Mouse (Mus musculus): ENCODE results near the gene Cdk6. TPM values are rescaled to one million over a fixed set of nuclear protein-coding genes. Genes with fewer than 3 reads are reported as not detected.
"Not testable (repeated sequence)": the region's sequence is repeated elsewhere in the genome, so short reads cannot be mapped to it uniquely, and the experiment has no call there.

Gene Cdk6
- polyA plus RNA-seq, 1 experiment, result 30.9 TPM

DNA sequence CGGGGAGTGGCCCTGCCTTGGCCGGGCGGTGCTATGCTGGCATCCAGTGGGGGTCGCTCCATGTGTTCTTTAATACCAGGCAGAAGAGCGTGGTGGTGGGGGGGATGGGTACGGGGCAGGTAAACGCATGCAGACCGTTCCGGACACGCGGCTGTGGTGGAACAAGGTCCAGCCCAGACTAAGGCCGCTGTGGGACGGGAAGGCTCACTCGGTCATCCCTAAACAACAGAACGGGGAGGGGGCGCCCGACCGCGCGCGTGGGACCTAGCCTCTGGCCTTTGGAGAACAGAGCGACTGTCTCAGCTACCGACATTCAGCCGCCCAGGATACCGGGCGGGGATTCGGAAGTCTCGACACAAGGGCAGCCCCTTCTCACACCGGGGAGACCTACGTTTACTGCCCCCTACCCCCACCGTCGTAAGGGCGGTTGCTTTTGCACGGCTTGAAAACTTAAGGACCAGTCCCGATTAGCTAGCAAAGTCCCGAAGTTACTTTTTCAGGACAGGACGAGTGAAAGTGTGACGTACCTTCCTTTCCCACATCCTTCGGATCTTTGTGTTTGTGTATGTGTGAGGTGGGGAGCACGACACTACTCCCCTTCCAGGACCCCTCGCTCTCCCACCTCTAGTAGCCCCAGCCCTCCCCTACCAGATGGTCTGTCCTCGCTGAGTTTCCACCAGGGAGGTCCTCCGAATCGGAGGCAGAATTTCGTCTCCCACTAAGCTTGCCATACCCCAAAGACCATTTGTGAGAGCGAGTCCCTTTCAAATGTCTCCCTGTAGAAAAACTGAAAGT is 1.7 kb downstream of the Cdk6 start:
- Histone ChIP-seq H3K36me3 (ENCODE audit: control insufficient read depth, insufficient read depth) (peaks cover 25% of the 10 kb centered on the region), H3K27me3 (ENCODE audit: control insufficient read depth, insufficient read depth, insufficient read length) (no peaks in the 10 kb centered on the region), H3K79me2 (ENCODE audit: control insufficient read depth, insufficient read depth) (peaks cover 77% of the 10 kb centered on the region), H3K4me3 (ENCODE audit: insufficient read depth, poor library complexity, severe bottlenecking) (peak overlapping the region; percentile 75), H3ac (ENCODE audit: control insufficient read depth, insufficient read length, low read depth) (peak overlapping the region; percentile 74), H3K79me3 (ENCODE audit: low read depth) (peaks cover 59% of the 10 kb centered on the region)
- TF ChIP-seq CTCF (IDR thresholded peaks at IDR 0.05; ENCODE audit: control insufficient read depth, insufficient read depth, insufficient read length), result peak; percentile 0
- TF ChIP-seq MAX (IDR thresholded peaks at IDR 0.05), result peak; percentile 38
- no peak for TF ChIP-seq USF1 (IDR thresholded peaks at IDR 0.05; ENCODE audit: low read depth)
- TF ChIP-seq MYOG (IDR thresholded peaks at IDR 0.05; ENCODE audit: control insufficient read depth, extremely low read depth, insufficient read length), result no peak

DNA sequence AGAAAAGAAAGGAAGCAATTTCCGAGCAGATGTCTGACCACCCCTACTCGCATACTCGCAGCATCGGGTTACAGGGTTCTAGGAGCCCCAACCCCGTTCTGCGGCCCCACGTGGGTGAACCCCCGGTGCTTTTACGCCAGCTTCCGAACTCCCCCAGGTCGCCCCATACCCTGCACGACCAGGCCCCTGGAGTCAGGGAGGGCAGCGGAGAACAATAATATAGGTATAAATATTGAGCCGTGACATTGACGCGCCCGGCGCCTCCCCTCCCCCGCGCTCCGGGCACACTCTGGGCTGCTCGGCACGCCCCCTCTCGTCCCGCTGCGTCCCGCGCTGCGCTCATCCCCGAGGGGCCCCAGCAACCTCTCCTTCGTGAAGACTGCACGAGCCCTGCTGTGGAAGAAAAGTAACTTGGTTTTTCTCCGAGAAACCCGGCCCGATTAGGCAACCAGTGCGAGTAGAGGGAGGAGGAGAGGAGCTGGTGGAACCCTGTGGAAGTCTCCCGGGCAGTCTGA is 2.3 kb downstream of the Cdk6 start:
- peak overlapping the region; percentile 75 for H3K4me3 ChIP-seq (ENCODE audit: insufficient read depth, poor library complexity, severe bottlenecking)
- H3K36me3 ChIP-seq (ENCODE audit: control insufficient read depth, insufficient read depth), result peaks cover 31% of the 10 kb centered on the region
- no peaks in the 10 kb centered on the region for H3K27me3 ChIP-seq (ENCODE audit: control insufficient read depth, insufficient read depth, insufficient read length)
- H3ac ChIP-seq (ENCODE audit: control insufficient read depth, insufficient read length, low read depth), result peak overlapping the region; percentile 74
- TF ChIP-seq CTCF (IDR thresholded peaks at IDR 0.05; ENCODE audit: control insufficient read depth, insufficient read depth, insufficient read length) (peak; percentile 4), FOSL1 (IDR thresholded peaks at IDR 0.05; ENCODE audit: insufficient read depth, low read length, poor library complexity, severe bottlenecking) (no peak), USF1 (IDR thresholded peaks at IDR 0.05; ENCODE audit: low read depth) (no peak)
- H3K79me2 ChIP-seq (ENCODE audit: control insufficient read depth, insufficient read depth), result peaks cover 84% of the 10 kb centered on the region
- peaks cover 66% of the 10 kb centered on the region for H3K79me3 ChIP-seq (ENCODE audit: low read depth)

- H3K36me3 ChIP-seq (ENCODE audit: control insufficient read depth, insufficient read depth), result peaks cover 36% of the 10 kb centered on the region
- TF ChIP-seq MYOG (IDR thresholded peaks at IDR 0.05; ENCODE audit: control insufficient read depth, extremely low read depth, insufficient read length) (no peak), MAX (IDR thresholded peaks at IDR 0.05) (peak; percentile 69), USF1 (IDR thresholded peaks at IDR 0.05; ENCODE audit: low read depth) (no peak), MYOD1 (IDR thresholded peaks at IDR 0.05; ENCODE audit: control insufficient read depth, insufficient read length, low read depth) (no peak), CEBPB (IDR thresholded peaks at IDR 0.05; ENCODE audit: low read depth) (no peak), CTCF (IDR thresholded peaks at IDR 0.05; ENCODE audit: control insufficient read depth, insufficient read depth, insufficient read length) (peak; percentile 95), FOSL1 (IDR thresholded peaks at IDR 0.05; ENCODE audit: insufficient read depth, low read length, poor library complexity, severe bottlenecking) (no peak)
- peak overlapping the region; percentile 75 for H3K4me3 ChIP-seq (ENCODE audit: insufficient read depth, poor library complexity, severe bottlenecking)
- peaks cover 71% of the 10 kb centered on the region for H3K79me3 ChIP-seq (ENCODE audit: low read depth)
- H3K27me3 ChIP-seq (ENCODE audit: control insufficient read depth, insufficient read depth, insufficient read length), result no peaks in the 10 kb centered on the region
- H3ac ChIP-seq (ENCODE audit: control insufficient read depth, insufficient read length, low read depth), result peak overlapping the region; percentile 64
- H3K79me2 ChIP-seq (ENCODE audit: control insufficient read depth, insufficient read depth), result peaks cover 89% of the 10 kb centered on the region
These were observed 2.9 kb downstream of the Cdk6 start for GRCm38 (mm10) chr5:3344081-3344631.

DNA sequence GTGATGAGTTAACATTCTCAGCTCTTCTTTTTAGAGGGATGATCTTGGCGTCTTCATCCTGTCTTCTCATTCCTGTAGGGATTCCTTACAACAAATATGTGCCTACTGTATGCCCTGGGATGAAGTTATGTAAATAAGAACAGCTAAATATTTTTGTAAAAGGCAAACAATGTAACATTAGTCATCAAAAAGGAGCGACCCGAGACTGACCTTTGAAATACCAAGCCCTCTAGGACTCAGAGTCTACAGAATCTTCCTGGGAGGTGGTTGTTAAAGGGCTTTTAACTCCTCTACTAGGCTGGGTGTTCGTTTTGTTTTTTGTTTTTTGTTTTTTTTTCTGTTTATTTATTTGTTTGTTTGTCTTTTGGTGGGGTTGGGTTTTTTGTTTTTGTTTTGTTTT is 4.3 kb downstream of the Cdk6 start:
- H3K4me3 ChIP-seq (ENCODE audit: insufficient read depth, poor library complexity, severe bottlenecking), result peak overlapping the region; percentile 75

GRCm38 (mm10) chr5:3349393-3349792 is 8.1 kb downstream of the Cdk6 start:
- H3ac ChIP-seq (ENCODE audit: control insufficient read depth, insufficient read length, low read depth); H3K4me3 ChIP-seq (ENCODE audit: insufficient read depth, poor library complexity, severe bottlenecking); H3K27me3 ChIP-seq (ENCODE audit: control insufficient read depth, insufficient read depth, insufficient read length): not testable (repeated sequence)
- Histone ChIP-seq H3K36me3 (ENCODE audit: control insufficient read depth, insufficient read depth) (peaks cover 72% of the 10 kb centered on the region), H3K79me3 (ENCODE audit: low read depth) (peaks cover 92% of the 10 kb centered on the region), H3K79me2 (ENCODE audit: control insufficient read depth, insufficient read depth) (peaks cover 100% of the 10 kb centered on the region)

More for the DNA sequence above, 4.3 kb downstream of the Cdk6 start:
- Histone ChIP-seq H3K79me2 (ENCODE audit: control insufficient read depth, insufficient read depth) (peaks cover 100% of the 10 kb centered on the region), H3K79me3 (ENCODE audit: low read depth) (peaks cover 83% of the 10 kb centered on the region), H3K36me3 (ENCODE audit: control insufficient read depth, insufficient read depth) (peaks cover 49% of the 10 kb centered on the region)
- not testable (repeated sequence) for H3ac ChIP-seq (ENCODE audit: control insufficient read depth, insufficient read length, low read depth); H3K27me3 ChIP-seq (ENCODE audit: control insufficient read depth, insufficient read depth, insufficient read length)

- H3K36me3 ChIP-seq (ENCODE audit: control insufficient read depth, insufficient read depth), result peaks cover 67% of the 10 kb centered on the region
- H3K4me3 ChIP-seq (ENCODE audit: insufficient read depth, poor library complexity, severe bottlenecking); H3K27me3 ChIP-seq (ENCODE audit: control insufficient read depth, insufficient read depth, insufficient read length); H3ac ChIP-seq (ENCODE audit: control insufficient read depth, insufficient read length, low read depth): not testable (repeated sequence)
- H3K79me3 ChIP-seq (ENCODE audit: low read depth), result peaks cover 91% of the 10 kb centered on the region
- peaks cover 100% of the 10 kb centered on the region for H3K79me2 ChIP-seq (ENCODE audit: control insufficient read depth, insufficient read depth)
These were observed 10.6 kb downstream of the Cdk6 start for GRCm38 (mm10) chr5:3351836-3352235.
